Mouse (Mus musculus): ENCODE results near the gene Gpr85.

Gpr85 gene

GRCm38 (mm10) chr6:13812157-13812556, 27.6 kb downstream of the Gpr85 start:
- no peak for DNase-seq

- no peak for DNase-seq
These were observed 39.7 kb downstream of the Gpr85 start for GRCm38 (mm10) chr6:13800071-13800470.

- no peak for DNase-seq
These were observed 42.4 kb downstream of the Gpr85 start for GRCm38 (mm10) chr6:13797389-13797788.
